Mouse (Mus musculus) midbrain, embryonic 10.5 days (tissue): ENCODE measurements around the gene Arid3b. TPM values are rescaled to one million over a fixed set of nuclear protein-coding genes. Genes with fewer than 3 reads are reported as not detected.

Source experiments
- DNase-seq: peaks from one replicate; pipeline ENCODE4 v3.0.0-alpha.2; 2017; ENCODE audit warnings: low spot score
- H3K27ac ChIP-seq: fragments of 300-500 bp; sonication (generic); replicated peaks from 2 replicates; pipeline ENCODE4 v1.5.1; 2016; ENCODE audit warnings: mild to moderate bottlenecking
- H3K27me3 ChIP-seq: fragments of 300-500 bp; sonication (generic); 2 replicates; pipeline ENCODE4 v1.6.1; 2016; ENCODE audit warnings: low read depth, mild to moderate bottlenecking; ENCODE audit not compliant: poor library complexity, severe bottlenecking
- H3K36me3 ChIP-seq: fragments of 300-500 bp; sonication (generic); 2 replicates; pipeline ENCODE4 v1.6.1; 2016; ENCODE audit warnings: mild to moderate bottlenecking, moderate library complexity
- H3K4me1 ChIP-seq: fragments of 300-500 bp; sonication (generic); 2 replicates; pipeline ENCODE4 v1.6.1; 2016
- H3K4me3 ChIP-seq: fragments of 300-500 bp; sonication (generic); 2 replicates; pipeline ENCODE4 v1.5.1; 2016; ENCODE audit warnings: mild to moderate bottlenecking, moderate library complexity
- H3K9me3 ChIP-seq: fragments of 300-500 bp; sonication (generic); replicated peaks from 2 replicates; pipeline ENCODE4 v1.6.1; 2016; ENCODE audit warnings: mild to moderate bottlenecking
- WGBS: fragments of 180-500 bp; shearing (Covaris S2); methylation state at CpG from one replicate; pipeline ENCODE4 v1.1.7; 2016; 5-methylcytosine and 5-hydroxymethylcytosine counted together
- polyA plus RNA-seq: library from polyadenylated mRNA; unstranded; fragments of >200 nt; fragmentation: Nextera tagmentation; extraction: Ambion mirVana; gene quantifications from 2 replicates; pipeline ENCODE4 v1.2.1, GENCODE M21; 2016

Arid3b gene
- polyA plus RNA-seq, 1 experiment from 2014 or later, result 40.2 TPM

GRCm38 (mm10) chr9:57820186-57821080, 16.2 kb downstream of the Arid3b start:
- no peaks in the 10 kb centered on the region for H3K27me3 ChIP-seq
- 28% methylated on average over 16 of the region's 16 CpGs for WGBS
- H3K9me3 ChIP-seq, result no peaks in the 10 kb centered on the region
- peaks cover 8% of the 10 kb centered on the region for H3K36me3 ChIP-seq
- no peak for DNase-seq
- H3K4me3 ChIP-seq, result no peak overlapping the region
- H3K4me1 ChIP-seq, result peaks cover 63% of the 10 kb centered on the region
- H3K27ac ChIP-seq, result peak overlapping the region; percentile 53

- H3K9me3 ChIP-seq, result no peaks in the 10 kb centered on the region
- DNase-seq, result no peak
- H3K27me3 ChIP-seq, result no peaks in the 10 kb centered on the region
- peak overlapping the region; percentile 14; the same call in 1 of the 2 replicates for H3K27ac ChIP-seq
- peaks cover 93% of the 10 kb centered on the region for H3K4me1 ChIP-seq
- H3K4me3 ChIP-seq, result no peak overlapping the region
- WGBS, result 4% methylated on average over 6 of the region's 6 CpGs
- H3K36me3 ChIP-seq, result no peaks in the 10 kb centered on the region
Measured at GRCm38 (mm10) chr9:57817220-57817667, 19.3 kb downstream of the Arid3b start.

DNA sequence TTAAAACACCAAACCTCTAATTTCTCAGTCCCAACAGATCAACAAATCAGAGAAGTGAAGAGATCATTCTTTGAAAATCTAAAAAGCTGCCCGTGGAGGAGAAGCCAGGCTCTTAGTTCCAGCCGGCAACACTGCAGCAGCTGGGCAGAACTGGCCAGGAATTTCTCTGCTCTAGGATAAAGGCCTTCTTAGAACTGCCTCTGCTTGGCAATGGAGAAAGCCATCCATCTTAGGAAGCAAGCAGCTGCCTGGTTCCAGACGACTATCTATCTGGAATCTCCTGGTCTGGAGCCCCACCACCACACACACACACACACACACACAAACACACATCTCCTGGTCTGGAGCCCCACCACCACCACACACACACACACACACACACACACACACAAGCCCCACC, 21.7 kb downstream of the Arid3b start:
- Histone ChIP-seq H3K9me3 (no peaks in the 10 kb centered on the region), H3K27ac (peak overlapping the region; percentile 65; the same call in 1 of the 2 replicates), H3K4me1 (peaks cover 87% of the 10 kb centered on the region), H3K4me3 (no peak overlapping the region), H3K27me3 (no peaks in the 10 kb centered on the region), H3K36me3 (peaks cover 6% of the 10 kb centered on the region)
- WGBS, result 47% methylated on average over 3 of the region's 3 CpGs
- no peak for DNase-seq

DNA sequence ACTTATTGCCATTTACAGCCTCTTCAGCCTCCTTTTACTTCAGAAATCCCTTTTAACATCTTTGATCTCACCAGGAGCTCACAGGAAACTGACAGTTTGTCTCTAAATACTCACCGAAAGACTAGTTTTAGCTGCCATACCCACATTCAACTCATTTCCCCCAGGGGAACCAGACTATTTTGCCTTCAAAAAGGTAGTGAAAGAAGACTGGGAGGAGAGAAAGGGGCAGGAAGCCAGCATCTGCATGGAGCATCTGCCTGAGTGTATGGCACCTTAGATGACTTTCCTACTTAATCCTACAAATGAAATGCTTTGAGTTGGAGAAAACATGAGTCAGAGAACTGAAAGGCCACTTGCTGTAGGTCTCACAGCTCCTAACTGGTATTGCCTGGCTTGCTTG, 22.6 kb downstream of the Arid3b start:
- no peak for DNase-seq
- H3K27ac ChIP-seq, result peak overlapping the region; percentile 23; the same call in 1 of the 2 replicates

GRCm38 (mm10) chr9:57811793-57812733, 24.5 kb downstream of the Arid3b start:
- Histone ChIP-seq H3K4me3 (no peak overlapping the region), H3K36me3 (peaks cover 32% of the 10 kb centered on the region), H3K4me1 (peaks cover 88% of the 10 kb centered on the region), H3K9me3 (no peaks in the 10 kb centered on the region), H3K27me3 (no peaks in the 10 kb centered on the region), H3K27ac (peak overlapping the region; percentile 15)
- WGBS, result 38% methylated on average over 8 of the region's 8 CpGs
- DNase-seq, result no peak

More for the DNA sequence above, 22.6 kb downstream of the Arid3b start:
- no peaks in the 10 kb centered on the region for H3K27me3 ChIP-seq
- no peaks in the 10 kb centered on the region for H3K9me3 ChIP-seq
- H3K4me3 ChIP-seq, result no peak overlapping the region
- H3K36me3 ChIP-seq, result peaks cover 13% of the 10 kb centered on the region
- WGBS, result 16% methylated on average over 1 of the region's 1 CpGs
- peaks cover 89% of the 10 kb centered on the region for H3K4me1 ChIP-seq

- Histone ChIP-seq H3K27ac (0 out of 2 replicates have a peak overlapping the region, but pooled peaks have one; percentile 13), H3K4me3 (no peak overlapping the region), H3K36me3 (peaks cover 35% of the 10 kb centered on the region), H3K4me1 (peaks cover 88% of the 10 kb centered on the region), H3K27me3 (no peaks in the 10 kb centered on the region), H3K9me3 (no peaks in the 10 kb centered on the region)
- no peak for DNase-seq
- 82% methylated on average over 3 of the region's 3 CpGs for WGBS
Measured at GRCm38 (mm10) chr9:57810691-57811090, 25.9 kb downstream of the Arid3b start.

GRCm38 (mm10) chr9:57808771-57809310, 27.8 kb downstream of the Arid3b start:
- no peak for DNase-seq
- Histone ChIP-seq H3K9me3 (no peaks in the 10 kb centered on the region), H3K27ac (peak overlapping the region; percentile 58), H3K27me3 (no peaks in the 10 kb centered on the region), H3K36me3 (peaks cover 35% of the 10 kb centered on the region), H3K4me1 (peaks cover 73% of the 10 kb centered on the region), H3K4me3 (no peak overlapping the region)
- WGBS, result 42% methylated on average over 5 of the region's 5 CpGs

DNA sequence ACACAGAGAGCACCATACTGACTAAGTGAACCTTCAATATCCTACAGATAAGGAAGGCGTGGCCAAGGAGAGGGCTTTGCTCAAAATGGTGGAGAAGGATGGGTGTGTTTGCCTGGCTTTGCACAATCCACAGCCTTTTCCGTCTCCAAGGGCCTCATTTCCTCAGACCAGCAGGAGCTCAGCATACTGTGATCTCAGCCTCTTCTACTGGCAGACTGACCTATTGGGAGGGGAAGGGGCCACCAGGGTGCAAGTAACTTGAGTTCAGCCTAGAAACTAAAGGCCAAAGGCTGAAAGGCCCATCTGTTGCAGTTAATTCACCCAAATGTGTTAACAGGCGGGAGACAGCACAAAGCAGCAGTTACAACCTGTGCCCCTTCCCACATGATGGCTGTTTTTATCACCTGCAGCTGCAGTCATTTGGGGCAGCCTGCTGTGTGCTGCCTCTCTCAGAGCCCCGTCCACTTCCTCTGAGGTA, 29.4 kb downstream of the Arid3b start:
- no peaks in the 10 kb centered on the region for H3K27me3 ChIP-seq
- peaks cover 41% of the 10 kb centered on the region for H3K36me3 ChIP-seq
- H3K27ac ChIP-seq, result no peak overlapping the region; the same call in 1 of the 2 replicates
- no peak for DNase-seq
- peaks cover 70% of the 10 kb centered on the region for H3K4me1 ChIP-seq
- no peaks in the 10 kb centered on the region for H3K9me3 ChIP-seq
- no peak overlapping the region for H3K4me3 ChIP-seq
- WGBS, result 65% methylated on average over 4 of the region's 4 CpGs

DNA sequence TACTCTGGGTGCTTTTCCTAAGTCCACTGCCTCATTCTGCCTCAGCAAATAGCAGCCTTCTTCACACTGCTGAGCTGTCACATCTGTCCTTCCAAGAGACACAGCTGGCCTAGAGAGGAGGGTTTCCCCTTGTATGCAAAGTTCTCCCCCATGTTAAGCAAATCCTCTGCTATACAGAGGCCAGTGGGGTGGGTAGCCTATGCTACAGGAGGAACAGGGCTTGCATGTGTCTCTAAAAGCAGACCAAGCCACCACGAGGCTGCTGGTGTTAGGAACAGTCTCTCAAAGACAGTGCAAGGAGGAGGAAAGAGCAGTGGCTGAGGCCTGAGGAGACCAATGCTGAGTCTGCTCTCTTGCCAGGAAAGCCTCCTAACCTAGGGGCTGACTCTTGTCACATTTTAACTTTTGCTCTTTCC, 30.5 kb downstream of the Arid3b start:
- 0 out of 2 replicates have a peak overlapping the region, but pooled peaks have one; percentile 35 for H3K27ac ChIP-seq
- no peaks in the 10 kb centered on the region for H3K27me3 ChIP-seq
- peaks cover 53% of the 10 kb centered on the region for H3K36me3 ChIP-seq
- H3K4me1 ChIP-seq, result peaks cover 60% of the 10 kb centered on the region
- WGBS, result 59% methylated on average over 1 of the region's 1 CpGs
- no peak for DNase-seq
- H3K4me3 ChIP-seq, result no peak overlapping the region
- no peaks in the 10 kb centered on the region for H3K9me3 ChIP-seq

DNA sequence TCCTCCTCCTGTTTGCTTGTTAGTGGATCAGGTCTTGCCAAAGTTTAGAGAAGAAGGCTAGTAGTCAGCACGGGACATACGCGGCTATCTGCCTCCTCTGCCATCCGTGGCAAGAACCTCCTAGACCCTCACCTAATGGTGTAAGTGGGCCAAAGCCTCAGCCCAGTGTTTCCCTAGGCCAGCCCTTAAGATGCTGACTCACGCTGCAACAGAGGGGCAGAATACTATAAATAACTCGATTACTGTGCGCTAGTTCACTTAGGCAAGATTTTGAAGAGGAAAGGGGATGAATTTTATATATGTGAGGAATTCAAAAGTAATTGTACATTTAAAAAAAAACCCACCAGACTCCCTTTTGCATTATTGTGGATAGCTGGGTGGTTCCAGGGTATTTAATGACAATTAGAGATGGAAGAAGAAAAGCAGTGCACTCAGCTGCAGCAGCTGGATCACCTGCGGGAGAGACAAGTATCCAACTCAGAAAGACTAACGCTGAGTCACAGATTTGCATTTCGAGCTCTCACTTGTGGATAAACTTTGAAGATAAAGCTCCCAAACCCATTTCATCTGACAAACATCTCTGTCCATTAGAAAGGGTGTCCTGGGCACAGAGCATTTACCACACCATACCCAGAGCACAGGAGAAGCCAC, 31.4 kb downstream of the Arid3b start:
- WGBS, result 84% methylated on average over 10 of the region's 10 CpGs
- DNase-seq, result no peak
- Histone ChIP-seq H3K27ac (no peak overlapping the region), H3K9me3 (no peaks in the 10 kb centered on the region), H3K27me3 (no peaks in the 10 kb centered on the region), H3K36me3 (peaks cover 57% of the 10 kb centered on the region), H3K4me3 (no peak overlapping the region), H3K4me1 (peaks cover 55% of the 10 kb centered on the region)

- Histone ChIP-seq H3K36me3 (peaks cover 54% of the 10 kb centered on the region), H3K4me1 (peaks cover 55% of the 10 kb centered on the region), H3K9me3 (no peaks in the 10 kb centered on the region), H3K27me3 (no peaks in the 10 kb centered on the region), H3K4me3 (no peak overlapping the region), H3K27ac (peak overlapping the region; percentile 43)
- 48% methylated on average over 4 of the region's 4 CpGs for WGBS
- no peak for DNase-seq
Measured at GRCm38 (mm10) chr9:57803839-57804238, 32.8 kb downstream of the Arid3b start.

GRCm38 (mm10) chr9:57803047-57803446, 33.5 kb downstream of the Arid3b start:
- Histone ChIP-seq H3K27ac (peak overlapping the region; percentile 43; the same call in 1 of the 2 replicates), H3K36me3 (peaks cover 53% of the 10 kb centered on the region), H3K4me3 (no peak overlapping the region), H3K4me1 (peaks cover 56% of the 10 kb centered on the region), H3K9me3 (no peaks in the 10 kb centered on the region), H3K27me3 (no peaks in the 10 kb centered on the region)
- WGBS, result 52% methylated on average over 3 of the region's 3 CpGs
- DNase-seq, result no peak
